Mouse (Mus musculus) induced T-regulatory cell, adult 2 months (primary cell): ENCODE measurements around the gene Sept9.

Experiments
- DNase-seq: peaks from one replicate; pipeline ENCODE4 v3.0.0-alpha.2; 2012; ENCODE audit warnings: low read depth

The Sept9 gene

DNA sequence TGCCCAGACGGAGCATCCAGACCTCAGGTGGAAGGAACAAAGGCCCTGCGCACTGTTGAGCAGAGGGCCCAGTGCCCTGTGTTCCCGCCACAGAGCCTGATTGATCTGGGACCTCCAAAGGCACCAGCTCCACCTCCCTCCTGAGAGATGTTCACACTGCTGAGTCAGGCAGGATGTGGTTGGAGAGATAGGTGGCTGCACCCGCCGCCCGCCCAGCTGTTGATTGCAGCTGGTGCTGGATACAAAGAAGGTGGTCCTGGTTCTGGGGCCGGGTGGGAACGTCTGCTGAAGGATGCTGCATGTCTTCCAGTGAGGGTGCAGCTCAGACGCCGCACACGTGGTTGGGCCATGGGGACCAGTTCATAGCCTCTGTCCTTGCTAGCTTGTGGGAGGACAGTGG, 93.0 kb downstream of the Sept9 start:
- peak; percentile 91 for DNase-seq

DNA sequence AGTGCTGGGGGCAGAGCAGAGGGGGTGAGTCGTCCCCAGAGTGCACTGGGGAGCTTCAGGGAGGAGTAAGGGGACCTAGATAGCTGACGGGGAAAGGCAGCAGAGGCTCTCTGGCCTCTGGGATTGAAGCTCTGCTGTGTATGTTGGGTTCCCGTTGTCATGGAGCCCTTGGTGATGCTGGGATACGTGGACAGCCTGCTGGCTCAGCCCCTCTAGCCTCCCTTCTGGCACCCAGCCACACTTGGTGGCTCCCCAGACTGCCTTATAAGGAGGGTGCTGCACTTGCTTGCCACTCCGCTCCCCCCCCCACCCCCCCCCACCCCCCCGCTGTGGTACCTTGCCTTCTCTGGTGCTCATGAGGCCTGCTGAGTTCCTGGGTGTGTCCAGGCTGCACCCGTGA, 95.8 kb downstream of the Sept9 start:
- DNase-seq: peak; percentile 54

DNA sequence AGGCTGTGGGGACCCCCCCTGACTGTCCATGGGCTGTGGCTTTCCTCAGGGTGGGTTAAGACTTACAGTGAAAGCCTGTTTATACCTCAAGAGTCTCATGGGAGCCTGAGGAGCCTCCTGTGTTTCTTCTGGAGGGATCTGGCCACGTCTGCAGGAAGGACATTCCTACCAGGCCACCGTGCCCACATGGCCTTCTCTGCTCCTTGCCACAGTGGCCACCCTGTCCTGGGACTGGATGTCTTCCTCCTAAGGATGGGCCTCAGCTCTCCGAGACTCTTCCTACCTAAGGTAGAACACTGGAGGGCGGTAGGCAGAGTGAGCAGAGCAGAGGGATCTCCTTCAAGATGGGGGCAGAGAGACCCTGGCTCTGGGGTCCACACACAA, 96.6 kb downstream of the Sept9 start:
- no peak for DNase-seq

DNA sequence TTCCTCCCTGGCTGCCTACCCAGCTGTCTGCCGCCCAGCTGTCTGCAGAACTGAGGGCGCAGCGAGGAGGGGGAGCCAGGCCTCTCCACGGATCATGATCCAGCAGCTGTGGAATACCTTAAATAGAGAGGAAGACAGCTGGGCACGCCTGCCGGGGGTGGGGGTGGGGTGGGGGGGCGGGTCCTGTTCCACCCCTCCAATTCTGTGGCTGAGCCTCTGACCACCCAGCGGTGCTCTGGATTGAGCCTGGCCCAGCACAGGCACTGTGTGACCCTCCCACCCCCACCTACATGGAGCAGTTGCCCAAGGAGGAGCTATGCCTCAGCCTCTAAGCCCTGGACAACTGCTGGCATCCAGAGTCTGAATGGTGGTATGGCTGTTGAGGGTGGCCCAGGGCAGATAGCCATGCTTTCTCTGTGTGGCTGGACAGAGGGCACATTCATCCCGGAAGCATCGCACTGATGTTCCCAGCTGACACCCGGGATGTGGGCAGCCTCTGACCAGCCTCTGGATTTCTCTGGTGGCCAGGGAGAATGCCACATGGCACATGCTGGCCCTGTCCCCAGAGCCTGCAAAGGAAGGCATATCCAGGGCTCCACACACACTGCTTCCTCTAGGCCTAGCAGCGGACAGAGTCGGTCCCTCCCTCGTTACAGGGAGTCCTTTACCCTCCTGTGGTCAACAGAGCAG, 97.2 kb downstream of the Sept9 start:
- DNase-seq: no peak

DNA sequence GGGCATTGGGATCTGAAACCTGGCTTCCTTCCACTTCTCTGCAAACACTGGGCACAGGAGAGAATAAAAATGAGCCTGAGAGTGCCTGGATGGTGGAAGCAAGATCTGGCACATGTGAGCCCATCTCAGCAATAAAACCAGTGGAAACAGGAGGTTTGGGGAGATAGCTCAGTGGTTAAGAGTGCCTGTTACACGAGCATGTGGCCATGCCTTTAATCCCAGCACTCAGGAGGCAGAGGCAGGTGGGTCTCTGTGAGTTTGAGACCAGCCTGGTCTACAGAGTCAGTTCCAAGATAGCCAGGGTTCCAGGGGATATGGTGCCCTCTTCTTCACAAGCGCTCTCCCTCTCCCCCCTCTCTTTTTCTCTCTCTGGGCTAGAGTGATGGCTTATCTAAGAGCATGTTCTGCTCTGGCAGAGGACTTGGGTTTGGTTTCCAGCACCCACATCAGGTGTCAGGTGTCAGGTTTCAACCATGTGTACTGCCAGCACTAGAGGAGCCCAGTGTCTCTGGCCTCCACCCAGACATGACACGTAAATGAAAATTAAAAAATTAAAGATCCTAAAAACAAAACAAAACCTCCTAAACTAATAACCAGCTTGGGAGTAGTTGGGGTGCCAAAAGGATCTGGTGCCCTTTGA, 97.8 kb downstream of the Sept9 start:
- no peak for DNase-seq

DNA sequence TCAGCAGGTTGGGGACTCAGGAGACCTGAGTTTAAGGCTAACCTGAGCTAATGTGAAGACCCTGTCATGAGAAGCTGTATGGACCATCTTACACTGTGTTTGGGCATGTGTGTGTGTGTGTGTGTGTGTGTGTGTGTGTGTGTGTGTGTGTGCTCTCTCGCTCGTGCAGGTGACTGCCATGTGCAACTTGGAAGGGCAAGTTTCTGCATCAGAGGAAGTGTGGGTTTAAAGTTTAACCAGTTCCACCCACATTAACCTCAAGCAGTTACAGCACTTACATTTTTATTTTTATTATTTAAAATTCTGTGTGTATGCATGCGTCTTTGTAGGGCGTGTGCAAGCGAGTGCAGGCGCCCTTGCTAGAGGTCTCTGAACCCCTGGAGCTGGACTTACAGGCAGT, 100.3 kb downstream of the Sept9 start:
- peak; percentile 77 for DNase-seq

DNA sequence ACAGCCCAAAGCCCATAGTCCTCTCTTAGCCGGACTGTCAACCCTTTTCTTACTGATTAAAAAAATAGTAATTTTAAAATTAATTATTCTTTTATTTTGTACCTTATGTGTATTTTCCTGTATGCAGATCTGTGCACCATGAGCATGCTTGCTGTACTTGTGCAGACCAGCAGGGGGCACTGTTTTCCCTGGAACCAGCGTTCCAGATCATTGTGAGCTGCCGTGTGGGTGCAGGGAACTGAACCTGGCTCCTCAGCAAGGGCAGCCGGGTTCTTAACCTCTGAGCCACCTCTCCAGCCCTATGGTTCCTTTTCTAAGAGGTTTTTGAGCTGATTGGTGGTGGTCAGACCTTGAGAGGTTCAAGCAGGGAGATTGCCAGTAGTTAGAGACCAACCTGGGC, 101.3 kb downstream of the Sept9 start:
- DNase-seq: peak; percentile 60

DNA sequence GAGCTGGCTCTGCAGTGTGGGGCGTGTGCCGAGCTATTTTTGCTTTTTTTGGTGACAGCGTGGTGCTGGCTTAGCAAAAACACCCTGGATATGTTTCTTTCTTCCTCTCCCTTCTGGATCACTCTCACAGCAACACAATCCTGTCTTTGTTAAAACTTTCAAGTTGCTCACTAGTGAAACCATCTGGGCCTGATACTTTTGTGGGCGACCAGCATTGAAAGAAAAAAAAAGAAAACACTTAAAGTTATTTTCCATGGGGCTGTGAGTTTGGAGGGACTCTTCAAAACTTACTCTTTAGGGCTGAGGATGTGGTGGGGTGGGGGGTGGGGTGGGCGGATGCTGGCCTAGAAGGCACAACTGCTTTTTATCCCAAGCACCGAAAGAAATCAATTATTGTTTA, 102.3 kb downstream of the Sept9 start:
- DNase-seq: peak; percentile 77

DNA sequence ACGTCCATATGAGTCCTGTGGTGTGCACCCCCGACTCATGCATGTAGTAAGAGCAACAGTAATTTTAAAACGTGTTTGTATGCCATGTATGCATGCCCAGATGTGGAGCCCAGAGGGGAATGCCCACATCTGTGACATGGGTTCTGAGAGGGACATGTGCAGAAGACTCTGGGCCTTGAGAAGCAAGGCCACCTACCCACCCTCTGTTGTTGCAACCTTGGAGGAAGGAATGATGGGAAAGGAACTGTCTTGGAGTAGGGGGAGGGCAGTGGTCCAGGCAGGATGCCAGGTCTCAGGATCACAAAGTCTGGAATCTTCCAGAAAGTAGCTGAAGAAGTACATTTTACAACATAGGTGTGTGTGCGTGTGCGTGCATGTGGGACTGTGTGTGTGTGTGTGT, 102.9 kb downstream of the Sept9 start:
- DNase-seq: peak; percentile 63

DNA sequence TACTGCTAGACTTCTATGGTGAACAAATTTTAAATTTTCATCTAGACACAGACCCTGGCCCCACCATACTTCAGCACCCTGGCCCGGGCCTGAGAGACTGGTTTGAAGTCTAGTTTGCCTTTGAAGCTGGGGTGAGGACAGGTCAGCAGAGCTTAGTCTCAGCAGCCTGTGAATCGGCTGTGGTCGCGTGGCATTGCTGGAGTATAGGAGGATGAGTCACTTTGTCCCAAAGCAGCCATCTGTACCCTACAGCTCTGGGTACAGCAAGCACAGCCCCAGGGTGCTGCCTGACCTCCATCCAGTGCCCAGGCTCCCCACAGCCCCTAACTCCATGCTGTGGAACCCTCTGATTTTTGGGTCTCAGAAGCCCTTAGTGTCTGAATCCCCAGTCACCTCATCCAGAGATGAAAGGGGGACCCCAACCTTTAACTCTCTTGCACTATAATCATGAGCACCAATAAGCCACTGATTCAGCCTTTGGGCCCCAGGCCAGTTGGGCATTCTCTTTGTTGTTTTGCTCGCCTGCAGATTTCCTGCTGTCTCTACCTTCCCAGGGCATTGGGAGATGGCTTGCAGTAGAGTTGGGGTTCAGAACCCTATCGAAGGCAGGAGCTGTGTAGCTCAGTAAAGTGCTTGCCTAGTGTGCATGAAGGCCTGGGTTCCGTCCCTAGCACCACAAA, 106.2 kb downstream of the Sept9 start:
- DNase-seq: peak; percentile 39

DNA sequence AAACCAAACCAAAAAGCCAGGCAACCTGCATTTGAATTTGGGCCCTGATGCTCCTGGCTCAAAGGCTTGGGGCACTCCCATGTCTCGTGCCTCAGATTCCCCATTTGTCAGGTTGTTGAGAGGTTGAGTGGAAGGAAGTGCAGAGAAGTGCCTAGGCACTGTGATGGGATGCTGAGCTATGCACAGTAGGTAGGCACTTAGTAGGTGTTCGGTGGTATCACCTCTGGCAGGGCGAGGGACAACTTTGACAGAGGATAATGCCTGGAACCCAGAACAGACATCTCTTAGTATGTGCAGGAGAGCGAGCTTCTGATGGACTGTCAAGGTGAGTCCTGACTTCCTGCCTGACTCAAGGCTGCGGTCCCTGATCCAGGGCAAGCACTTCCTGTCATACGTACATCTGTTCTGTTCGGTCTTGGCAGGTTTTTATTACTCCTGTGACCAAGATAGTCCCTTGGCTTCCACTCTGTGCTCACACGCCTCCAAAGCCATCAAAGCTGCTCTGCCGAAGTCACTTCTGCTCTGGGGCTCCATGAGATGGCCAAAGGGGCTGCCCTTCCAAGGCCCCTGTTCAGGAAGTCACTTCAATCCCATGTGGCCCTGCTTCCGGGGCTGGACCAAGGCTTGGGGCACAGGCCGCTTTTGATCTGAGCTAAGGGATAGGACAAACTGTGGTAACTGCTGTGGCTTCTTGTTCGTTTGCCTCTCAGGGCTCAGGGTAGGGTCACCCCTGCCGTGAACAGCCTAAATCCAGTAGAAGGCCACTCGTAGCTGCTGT, 107.0 kb downstream of the Sept9 start:
- DNase-seq: peak; percentile 80

DNA sequence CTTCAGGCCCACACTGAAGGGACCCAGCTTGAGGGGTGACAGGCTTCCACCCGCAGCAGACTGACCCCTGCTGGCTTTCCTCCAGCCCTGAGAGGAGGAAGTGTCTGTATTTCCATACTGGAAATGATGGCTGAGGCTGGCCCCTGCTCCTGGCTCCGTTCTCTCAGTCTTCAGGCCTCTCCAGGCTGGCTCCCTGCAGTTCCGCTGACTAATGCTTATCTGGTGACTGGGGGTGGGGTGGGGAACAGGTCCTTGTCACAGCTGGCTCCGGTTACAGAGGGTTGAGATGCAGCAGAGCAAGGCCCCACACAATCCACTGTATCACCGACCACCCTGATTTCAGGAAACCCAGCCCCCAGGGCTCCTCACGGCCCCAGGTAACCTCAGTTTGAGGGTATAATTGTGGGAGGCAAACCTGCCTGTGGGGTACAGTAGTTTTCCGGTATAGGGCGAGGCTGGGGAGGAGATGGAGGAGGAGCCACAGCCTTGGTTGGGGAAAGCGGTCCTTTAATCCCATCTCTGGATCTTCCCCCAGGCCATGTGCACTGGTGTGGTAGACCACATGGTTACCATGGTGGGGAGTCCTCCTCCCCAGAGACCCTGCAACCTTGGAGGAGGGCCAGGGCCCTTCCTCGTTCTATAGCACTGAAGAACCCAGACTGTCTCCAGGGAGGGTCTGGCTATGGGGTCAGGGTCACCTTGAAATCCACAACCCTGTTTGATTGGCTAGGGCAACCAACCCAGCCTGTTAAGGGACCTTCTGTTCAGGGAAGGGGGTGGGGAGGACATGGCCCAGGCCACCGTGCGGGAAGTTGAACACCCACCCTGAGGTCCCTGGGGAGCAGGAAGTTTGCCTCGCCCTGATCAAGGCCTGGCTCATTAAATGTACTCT, 108.7 kb downstream of the Sept9 start:
- peak; percentile 78 for DNase-seq

DNA sequence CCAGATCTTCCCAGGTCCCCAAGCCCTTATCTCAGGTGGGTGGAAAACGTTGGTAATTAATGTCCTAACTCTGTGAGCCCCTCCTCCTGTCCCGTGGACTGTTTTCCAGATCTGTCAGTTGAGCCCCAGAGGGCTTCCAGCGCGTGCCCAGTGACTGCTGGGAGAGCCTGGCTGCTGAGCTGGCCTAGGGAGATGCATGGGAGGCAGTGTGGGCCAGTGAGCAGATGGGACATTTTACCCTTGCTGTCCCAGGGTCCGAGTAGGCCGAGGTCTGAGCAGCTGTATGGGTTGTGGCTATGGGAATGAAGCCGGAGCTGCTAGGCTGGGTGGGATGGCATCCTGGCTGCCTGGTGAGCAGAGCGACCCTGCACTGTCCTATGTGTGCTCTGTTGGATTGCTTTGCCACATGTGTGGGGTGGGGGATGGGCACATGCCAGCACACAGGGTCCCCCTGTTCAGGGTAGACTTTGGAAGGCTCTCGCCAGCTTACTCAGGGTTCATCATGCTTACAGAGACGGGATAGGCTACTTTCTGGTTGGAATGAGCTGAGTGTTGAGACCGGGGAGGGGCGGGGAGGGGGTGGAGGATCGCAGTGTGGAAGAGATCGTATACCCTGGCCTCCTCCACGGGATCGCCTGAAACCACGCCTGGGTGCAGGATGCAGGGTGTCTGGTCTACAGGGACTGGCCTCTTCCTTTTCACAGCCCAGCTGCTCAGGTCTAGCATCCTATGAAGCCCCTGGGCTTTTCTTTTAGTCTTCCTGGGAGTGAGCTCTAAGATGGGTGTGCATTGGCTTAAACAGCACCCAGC, 109.9 kb downstream of the Sept9 start:
- DNase-seq: peak; percentile 43

DNA sequence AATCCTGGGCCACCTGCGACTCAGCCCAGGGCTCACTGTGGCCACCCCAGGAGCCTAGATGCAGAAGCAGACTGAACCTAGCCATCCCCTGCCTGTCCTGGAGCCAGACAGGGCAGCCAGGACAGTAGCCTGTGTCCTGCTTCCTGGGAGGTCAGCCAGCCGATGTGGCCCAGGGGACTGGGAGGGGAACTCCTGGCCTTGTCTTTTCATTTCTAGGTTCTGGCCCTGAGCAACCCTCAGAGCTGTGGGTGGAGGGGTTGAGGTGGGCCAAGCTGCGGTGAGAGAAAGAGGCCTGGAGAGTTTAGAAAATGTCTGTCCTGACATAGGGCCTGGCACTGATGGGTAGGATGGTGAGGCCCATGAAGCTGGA, 110.4 kb downstream of the Sept9 start:
- peak; percentile 49 for DNase-seq

DNA sequence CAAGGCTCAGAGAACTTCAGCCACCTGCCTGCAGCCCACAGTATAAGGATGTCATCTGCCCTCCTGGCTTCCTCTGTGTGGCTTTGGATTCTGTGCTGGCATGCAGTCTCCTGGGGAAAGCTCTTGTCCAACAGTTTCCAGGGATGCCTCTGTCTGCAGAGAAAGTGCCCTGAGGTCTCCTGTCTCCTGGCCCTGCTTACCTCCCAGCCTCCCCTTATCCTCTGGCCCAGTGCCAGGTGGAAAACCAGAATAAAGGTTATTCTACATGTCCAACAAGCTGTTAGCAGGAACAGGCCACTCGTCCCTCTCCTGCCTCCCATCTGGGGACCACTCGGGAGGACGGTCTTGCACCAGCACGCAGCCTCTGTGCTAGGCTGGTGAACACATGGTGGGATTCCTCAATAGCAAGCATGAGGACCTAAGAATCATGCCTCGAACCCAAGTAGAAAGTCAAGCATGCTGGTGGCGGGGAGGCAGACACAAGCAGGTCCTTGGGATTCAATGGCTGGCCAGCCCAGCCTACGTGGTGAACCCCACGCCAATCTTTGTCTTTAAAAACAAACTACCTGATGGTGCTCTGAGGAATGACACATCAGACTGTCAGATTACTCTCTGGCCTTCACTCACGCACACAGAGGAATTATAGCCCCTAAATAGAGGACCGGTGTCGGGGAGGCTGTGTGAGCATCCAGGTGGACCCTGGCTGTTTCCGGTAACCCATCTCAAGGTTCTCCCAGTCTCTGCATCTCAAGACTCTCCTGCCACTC, 111.1 kb downstream of the Sept9 start:
- DNase-seq: no peak

DNA sequence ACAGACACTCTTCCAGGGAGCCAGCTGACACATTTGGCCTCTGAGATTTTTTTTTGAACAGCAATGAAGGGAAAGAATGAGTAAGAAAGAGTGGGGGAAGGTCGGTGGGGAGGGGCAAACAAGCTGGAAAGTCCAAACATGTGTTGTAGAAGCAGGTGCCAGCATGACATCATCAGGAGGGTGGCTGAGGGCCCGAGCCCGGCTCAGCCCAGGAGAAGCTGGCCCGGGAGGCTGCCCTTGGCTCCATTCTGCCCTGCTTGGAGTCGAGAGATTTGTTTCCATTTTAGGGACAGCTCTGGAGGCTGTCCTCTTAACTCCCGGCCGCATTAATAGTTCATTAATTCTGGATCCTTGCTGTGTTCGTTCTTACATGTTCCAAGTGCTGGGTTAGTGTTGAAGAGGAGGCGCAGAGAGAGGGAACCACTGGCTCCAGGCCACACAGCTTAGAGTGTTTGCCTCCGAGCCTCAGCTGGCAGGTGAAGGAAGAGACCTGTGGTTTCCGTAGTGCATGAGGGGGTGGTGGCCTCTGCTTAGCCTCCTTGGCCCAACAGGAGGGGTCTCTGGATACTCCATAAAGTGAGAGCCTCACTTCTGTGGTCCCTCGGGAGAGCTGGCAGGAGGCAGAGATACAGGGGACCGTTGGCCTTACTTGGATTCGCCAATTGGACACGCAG, 111.8 kb downstream of the Sept9 start:
- DNase-seq: peak; percentile 87

DNA sequence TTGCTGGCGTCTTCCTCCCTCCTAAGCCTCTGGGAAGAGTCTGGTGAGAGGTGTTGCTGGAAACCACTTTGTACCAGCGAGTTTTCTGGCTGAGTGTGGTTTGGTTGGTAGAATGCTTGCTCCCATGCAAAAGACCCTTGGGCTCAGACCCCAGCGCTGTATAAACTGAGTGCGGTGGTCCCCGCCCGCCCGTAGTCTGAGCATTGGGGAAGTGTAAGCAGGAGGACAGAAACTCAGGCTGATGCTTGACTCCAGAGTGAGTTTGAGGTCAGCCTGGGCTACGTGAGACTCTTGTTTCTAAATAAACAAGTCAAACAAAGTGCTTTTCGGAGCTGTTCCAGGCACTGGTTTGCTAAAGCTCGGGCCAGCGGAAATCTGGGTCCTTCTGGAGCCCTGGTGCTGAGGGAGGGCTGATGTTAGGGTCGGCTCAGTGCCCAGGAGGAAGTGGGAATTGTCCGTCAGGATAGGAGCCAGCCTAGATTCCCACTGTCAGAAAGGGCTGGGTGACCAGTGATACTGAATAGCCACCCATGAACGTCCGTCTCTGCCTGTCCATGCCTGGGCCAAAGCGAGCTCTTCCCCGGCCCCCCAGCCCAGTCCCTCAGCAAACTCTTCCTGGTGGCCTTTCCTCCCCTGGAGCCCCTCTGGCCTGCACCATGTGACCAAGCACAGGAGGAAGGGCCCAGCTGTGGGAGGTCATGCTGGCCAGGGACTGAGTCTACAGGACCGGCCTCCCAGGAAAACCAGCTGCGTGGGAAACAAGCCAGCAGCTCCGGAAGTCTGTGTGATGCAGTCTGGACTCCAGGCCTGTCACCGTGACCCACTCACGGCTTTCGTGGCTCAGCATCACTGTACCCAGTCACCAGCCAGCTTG, 112.8 kb downstream of the Sept9 start:
- DNase-seq: no peak

DNA sequence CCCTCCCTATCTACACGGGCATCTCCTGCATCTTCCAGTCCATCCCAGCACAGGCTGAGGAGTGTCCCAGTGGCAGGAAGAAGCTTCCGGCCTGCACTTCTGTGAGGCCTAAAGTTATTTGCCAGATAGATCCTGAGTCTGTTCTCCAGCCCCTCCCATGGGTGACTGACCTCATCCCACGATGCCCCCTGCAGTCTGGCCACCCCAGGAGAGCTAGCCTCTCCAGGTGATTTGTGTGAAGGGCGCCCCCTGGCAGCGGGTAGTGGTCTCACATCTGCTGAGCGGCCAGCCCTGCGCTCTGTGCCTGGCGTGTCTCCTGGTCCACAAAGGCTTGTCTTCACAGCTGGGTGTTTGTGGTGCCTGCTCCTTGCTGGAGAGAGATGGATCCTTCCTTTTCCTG, 113.5 kb downstream of the Sept9 start:
- peak; percentile 77 for DNase-seq
